Mouse (Mus musculus) heart, postnatal 0 days (tissue): ENCODE measurements around the gene Got2.

Experiments
- CTCF ChIP-seq: IDR thresholded peaks from 2 replicates; pipeline ENCODE4 v1.5.1; 2016; ENCODE audit warnings: antibody characterized with exemption, control low read depth, low read depth
- EP300 ChIP-seq: IDR thresholded peaks from 2 replicates; pipeline ENCODE4 v1.6.1; 2016; ENCODE audit warnings: antibody characterized with exemption, low read depth

GRCm38 (mm10) chr8:95821266-95821665 lies 67.1 kb downstream of the Got2 start:
- no peak for TF ChIP-seq CTCF
- TF ChIP-seq EP300, result no peak
